Mouse (Mus musculus) stomach, embryonic 16.5 days (tissue): ENCODE results near the gene Alg3. TPM values are rescaled to one million over a fixed set of nuclear protein-coding genes. Genes with fewer than 3 reads are reported as not detected.
A peak's percentile ranks its signal among the peaks of the same experiment; 100 is the strongest.

Source experiments
- ATAC-seq: fragments of 200-750 bp; cut with Nextera tagmentation; 2 replicates; pipeline ENCODE4 v1.8.0; 2017; ENCODE audit warnings: moderate number of reproducible peaks, moderate TSS enrichment; ENCODE audit not compliant: insufficient read depth, low FRiP score
- H3K27ac ChIP-seq: fragments of 300-500 bp; sonication (generic); 2 replicates; pipeline ENCODE4 v1.5.1; 2014; ENCODE audit warnings: low read length
- H3K27me3 ChIP-seq: fragments of 300-500 bp; sonication (generic); 2 replicates; pipeline ENCODE4 v1.6.1; 2014; ENCODE audit warnings: low read length, control low read depth, mixed read lengths; ENCODE audit not compliant: control insufficient read depth, insufficient read depth
- H3K36me3 ChIP-seq: fragments of 300-500 bp; sonication (generic); 2 replicates; pipeline ENCODE4 v1.6.1; 2014; ENCODE audit warnings: low read length; ENCODE audit not compliant: control insufficient read depth, insufficient read depth
- H3K4me1 ChIP-seq: fragments of 300-500 bp; sonication (generic); 2 replicates; pipeline ENCODE4 v1.6.1; 2014; ENCODE audit warnings: low read length, control low read depth, mixed read lengths; ENCODE audit not compliant: control insufficient read depth, insufficient read depth
- H3K4me2 ChIP-seq: fragments of 300-500 bp; sonication (generic); 2 replicates; pipeline ENCODE4 v1.6.1; 2014; ENCODE audit warnings: low read depth, low read length, mixed read lengths
- H3K4me3 ChIP-seq: fragments of 300-500 bp; sonication (generic); replicated peaks from 2 replicates; pipeline ENCODE4 v1.5.1; 2014; ENCODE audit warnings: mild to moderate bottlenecking, low read length
- H3K9ac ChIP-seq: fragments of 300-500 bp; sonication (generic); 2 replicates; pipeline ENCODE4 v1.6.1; 2014; ENCODE audit warnings: low read length
- H3K9me3 ChIP-seq: fragments of 300-500 bp; sonication (generic); replicated peaks from 2 replicates; pipeline ENCODE4 v1.6.1; 2016; ENCODE audit warnings: low read length, control low read depth; ENCODE audit not compliant: control insufficient read depth
- WGBS: fragments of 180-500 bp; shearing (Covaris S2); extraction: QIAGEN DNeasy Blood & Tissue Kit; methylation state at CpG from one replicate; pipeline ENCODE4 v1.1.7; 2014; 5-methylcytosine and 5-hydroxymethylcytosine counted together
- polyA plus RNA-seq: library from polyadenylated mRNA; unstranded; fragments of >200 nt; fragmentation: Nextera tagmentation; extraction: Ambion mirVana; gene quantifications from 2 replicates; pipeline ENCODE4 v1.2.1, GENCODE M21; 2015

The Alg3 gene
- polyA plus RNA-seq, 1 experiment from 2014 or later, result 34.0 TPM

DNA sequence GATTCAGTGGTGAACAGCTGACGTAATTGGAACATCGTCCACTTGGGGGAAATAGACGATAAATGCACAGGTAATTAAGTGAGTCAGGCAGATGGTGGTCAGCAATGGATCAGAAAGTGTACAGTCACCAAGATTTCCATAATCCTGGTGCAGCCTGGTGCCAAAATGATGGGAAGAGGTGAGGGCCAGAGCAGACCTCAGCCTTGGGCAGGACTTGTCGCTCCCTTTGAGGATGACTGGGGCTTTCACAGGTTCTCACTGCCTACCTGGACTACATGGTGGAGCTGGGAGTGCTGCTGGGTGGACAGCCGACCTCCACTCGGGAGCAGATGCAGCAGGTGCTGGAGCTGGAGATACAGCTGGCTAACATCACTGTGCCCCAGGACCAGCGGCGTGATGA lies 25.9 kb upstream of the Alg3 start:
- 71% methylated on average over 8 of the region's 8 CpGs for WGBS
- Histone ChIP-seq H3K9me3 (no peaks in the 10 kb centered on the region), H3K4me1 (no peaks in the 10 kb centered on the region), H3K27ac (no peak overlapping the region), H3K4me3 (no peak overlapping the region), H3K9ac (no peak overlapping the region), H3K4me2 (no peak overlapping the region), H3K27me3 (no peaks in the 10 kb centered on the region), H3K36me3 (no peaks in the 10 kb centered on the region)
- ATAC-seq, result no peak

GRCm38 (mm10) chr16:20629731-20630634 lies 18.4 kb upstream of the Alg3 start, which contains the start of gene Ece2:
Ece2 (plus strand) TSS chr16:20629828.
- Histone ChIP-seq H3K9me3 (no peaks in the 10 kb centered on the region), H3K27ac (no peak within 1 kb of the TSS), H3K4me3 (peak within 1 kb of the TSS; percentile 59), H3K4me2 (peak within 1 kb of the TSS; percentile 87), H3K9ac (peak within 1 kb of the TSS; percentile 72), H3K36me3 (no peaks in the 10 kb centered on the region), H3K4me1 (peaks cover 7% of the 10 kb centered on the region; the same call in 1 of the 2 replicates), H3K27me3 (peaks cover 11% of the 10 kb centered on the region; the same call in 1 of the 2 replicates)
- WGBS, result 6% methylated on average over 54 of the region's 54 CpGs
- ATAC-seq, result peak; percentile 66; the same call in 1 of the 2 replicates

DNA sequence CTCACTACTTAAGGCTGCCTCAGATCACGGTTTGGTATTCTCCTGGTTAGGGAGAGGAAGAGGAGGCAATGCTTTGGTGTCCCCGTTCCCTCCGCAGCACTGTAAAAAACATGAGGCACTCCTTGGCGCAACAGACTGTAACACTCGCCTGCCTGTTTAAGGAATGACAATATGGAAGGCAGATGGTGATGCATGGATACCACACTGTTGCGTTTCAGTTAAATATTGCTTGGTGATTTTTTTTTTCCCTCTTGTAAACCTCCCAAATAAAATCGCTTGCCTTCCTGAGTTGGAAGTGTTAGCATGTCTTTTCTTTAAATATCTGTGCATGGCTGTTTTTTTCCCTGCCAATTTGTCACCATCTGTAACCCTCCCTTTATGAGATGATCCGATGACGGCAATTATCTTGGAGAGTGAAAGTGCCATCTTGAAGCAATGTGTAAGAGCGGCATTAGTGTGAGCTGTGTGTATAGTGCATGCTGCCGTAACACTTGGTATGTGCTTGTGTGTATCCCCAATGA lies 17.4 kb upstream of the Alg3 start:
- H3K36me3 ChIP-seq, result no peaks in the 10 kb centered on the region
- H3K9ac ChIP-seq, result no peak overlapping the region
- no peak for ATAC-seq
- peaks cover 11% of the 10 kb centered on the region; the same call in 1 of the 2 replicates for H3K27me3 ChIP-seq
- peak overlapping the region; percentile 87; the same call in 1 of the 2 replicates for H3K4me2 ChIP-seq
- H3K4me3 ChIP-seq, result no peak overlapping the region
- H3K27ac ChIP-seq, result no peak overlapping the region
- H3K4me1 ChIP-seq, result peaks cover 7% of the 10 kb centered on the region; the same call in 1 of the 2 replicates
- no peaks in the 10 kb centered on the region for H3K9me3 ChIP-seq
- WGBS, result 63% methylated on average over 11 of the region's 11 CpGs

DNA sequence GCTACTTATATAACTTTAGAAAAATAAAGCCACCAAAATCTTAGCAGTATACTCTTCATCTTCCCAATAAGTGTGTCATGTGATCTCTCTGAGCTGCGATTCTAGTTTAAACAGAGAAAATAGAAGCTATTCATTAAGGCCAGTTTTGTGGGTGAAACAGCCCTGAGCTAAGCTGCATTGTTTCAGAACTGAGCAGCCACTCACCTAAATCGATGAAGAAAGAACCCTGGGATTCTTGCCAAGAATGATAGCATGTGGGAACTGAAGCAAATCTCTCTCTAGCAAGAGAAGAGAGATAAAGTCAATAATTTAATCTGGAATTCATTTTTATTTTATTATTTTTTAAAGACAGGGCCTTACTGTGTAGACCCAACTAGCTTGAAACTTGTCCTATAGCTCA lies 11.7 kb upstream of the Alg3 start:
- no peak overlapping the region for H3K4me3 ChIP-seq
- no peak for ATAC-seq
- 32% methylated on average over 2 of the region's 2 CpGs for WGBS

GRCm38 (mm10) chr16:20621991-20622685 lies 10.6 kb upstream of the Alg3 start:
- H3K9me3 ChIP-seq, result no peaks in the 10 kb centered on the region
- peak overlapping the region; percentile 87 for H3K4me2 ChIP-seq
- peak overlapping the region; percentile 66 for H3K9ac ChIP-seq
- H3K27ac ChIP-seq, result peak overlapping the region; percentile 27; the same call in 1 of the 2 replicates
- H3K4me1 ChIP-seq, result peaks cover 22% of the 10 kb centered on the region
- peaks cover 23% of the 10 kb centered on the region for H3K27me3 ChIP-seq
- no peaks in the 10 kb centered on the region for H3K36me3 ChIP-seq
- peak overlapping the region; percentile 55 for H3K4me3 ChIP-seq
- under 1% methylated on average over 37 of the region's 37 CpGs for WGBS
- peak; percentile 71 for ATAC-seq

More for the DNA sequence above, 11.7 kb upstream of the Alg3 start:
- H3K9ac ChIP-seq, result no peak overlapping the region
- H3K27ac ChIP-seq, result no peak overlapping the region
- H3K36me3 ChIP-seq, result no peaks in the 10 kb centered on the region
- H3K27me3 ChIP-seq, result peaks cover 23% of the 10 kb centered on the region
- H3K4me1 ChIP-seq, result peaks cover 22% of the 10 kb centered on the region
- H3K9me3 ChIP-seq, result no peaks in the 10 kb centered on the region
- no peak overlapping the region for H3K4me2 ChIP-seq

GRCm38 (mm10) chr16:20621191-20621990 lies 9.9 kb upstream of the Alg3 start, which contains the start of gene Camk2n2:
Camk2n2 (minus strand) TSS chr16:20621287.
- peak; percentile 70 for ATAC-seq
- Histone ChIP-seq H3K4me3 (peak within 1 kb of the TSS; percentile 55), H3K9me3 (no peaks in the 10 kb centered on the region), H3K27me3 (peaks cover 23% of the 10 kb centered on the region), H3K36me3 (no peaks in the 10 kb centered on the region), H3K4me1 (peaks cover 22% of the 10 kb centered on the region), H3K27ac (peak within 1 kb of the TSS; percentile 27; the same call in 1 of the 2 replicates), H3K9ac (peak within 1 kb of the TSS; percentile 66), H3K4me2 (peak within 1 kb of the TSS; percentile 87)
- WGBS, result under 1% methylated on average over 74 of the region's 92 CpGs

DNA sequence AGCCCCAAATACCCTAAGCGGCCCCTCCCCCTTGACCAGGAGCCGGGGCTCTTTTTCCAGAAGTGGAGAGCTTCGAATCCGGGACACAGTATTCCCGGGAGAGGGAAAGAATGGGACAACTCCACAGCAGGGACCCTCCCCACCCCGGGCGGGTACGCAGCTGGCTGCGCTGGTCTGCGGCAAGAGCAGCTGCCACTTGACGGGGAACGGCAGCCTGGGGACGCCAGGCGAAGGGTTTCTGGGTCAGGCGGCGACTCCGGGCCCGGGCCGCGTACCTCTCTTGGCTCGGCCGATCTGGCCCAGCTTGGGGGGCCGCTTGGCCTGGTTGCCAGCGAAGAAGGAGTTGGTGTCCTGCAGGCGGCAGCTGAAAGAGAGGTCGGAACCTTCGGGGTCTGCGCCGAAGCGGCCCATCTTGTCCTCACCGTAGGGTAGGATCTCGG lies 9.2 kb upstream of the Alg3 start:
- Histone ChIP-seq H3K4me1 (peaks cover 22% of the 10 kb centered on the region), H3K27ac (no peak overlapping the region), H3K27me3 (peaks cover 23% of the 10 kb centered on the region), H3K36me3 (no peaks in the 10 kb centered on the region), H3K4me3 (peak overlapping the region; percentile 55), H3K4me2 (peak overlapping the region; percentile 87), H3K9ac (peak overlapping the region; percentile 66), H3K9me3 (no peaks in the 10 kb centered on the region)
- WGBS, result under 1% methylated on average over 32 of the region's 32 CpGs
- no peak for ATAC-seq

DNA sequence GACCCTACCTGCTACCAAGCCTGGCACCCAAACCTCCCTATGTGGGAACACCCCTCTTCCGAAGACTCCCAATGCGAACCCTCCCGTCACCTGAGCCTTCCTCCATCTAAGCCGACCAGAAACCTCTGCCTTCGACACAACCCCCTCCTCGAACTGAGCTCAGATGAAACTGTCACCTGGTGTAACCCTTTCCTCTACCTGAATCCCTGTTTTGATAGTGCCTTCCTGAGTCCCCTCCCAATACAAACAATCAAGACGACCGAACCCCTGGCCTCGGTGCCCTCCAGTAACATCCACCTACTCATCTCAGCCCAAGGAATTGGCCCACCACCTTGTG lies 8.8 kb upstream of the Alg3 start:
- peaks cover 22% of the 10 kb centered on the region for H3K4me1 ChIP-seq
- no peak overlapping the region for H3K27ac ChIP-seq
- H3K27me3 ChIP-seq, result peaks cover 23% of the 10 kb centered on the region
- H3K9ac ChIP-seq, result 0 out of 2 replicates have a peak overlapping the region, but pooled peaks have one; percentile 66
- H3K36me3 ChIP-seq, result no peaks in the 10 kb centered on the region
- peak overlapping the region; percentile 55 for H3K4me3 ChIP-seq
- 0% methylated on average over 9 of the region's 9 CpGs for WGBS
- no peak for ATAC-seq
- peak overlapping the region; percentile 87 for H3K4me2 ChIP-seq
- H3K9me3 ChIP-seq, result no peaks in the 10 kb centered on the region
